Mouse (Mus musculus) adipose tissue, adult 10 weeks (tissue): ENCODE data around the gene Anks1b. TPM values are rescaled to one million over a fixed set of nuclear protein-coding genes. Genes with fewer than 3 reads are reported as not detected.

Experiments used
- polyA plus RNA-seq: library from polyadenylated mRNA; stranded (reverse); fragments of 350-450 nt; fragmentation: Illumina TruSeq; extraction: RNeasy Lipid Tissue Mini Kit (QIAGEN cat#74804); gene quantifications from one replicate; pipeline ENCODE4 v1.2.3, GENCODE M21; 2014; ENCODE audit warnings: low read depth, low replicate concordance

Anks1b gene
- 9.5 TPM for polyA plus RNA-seq

DNA sequence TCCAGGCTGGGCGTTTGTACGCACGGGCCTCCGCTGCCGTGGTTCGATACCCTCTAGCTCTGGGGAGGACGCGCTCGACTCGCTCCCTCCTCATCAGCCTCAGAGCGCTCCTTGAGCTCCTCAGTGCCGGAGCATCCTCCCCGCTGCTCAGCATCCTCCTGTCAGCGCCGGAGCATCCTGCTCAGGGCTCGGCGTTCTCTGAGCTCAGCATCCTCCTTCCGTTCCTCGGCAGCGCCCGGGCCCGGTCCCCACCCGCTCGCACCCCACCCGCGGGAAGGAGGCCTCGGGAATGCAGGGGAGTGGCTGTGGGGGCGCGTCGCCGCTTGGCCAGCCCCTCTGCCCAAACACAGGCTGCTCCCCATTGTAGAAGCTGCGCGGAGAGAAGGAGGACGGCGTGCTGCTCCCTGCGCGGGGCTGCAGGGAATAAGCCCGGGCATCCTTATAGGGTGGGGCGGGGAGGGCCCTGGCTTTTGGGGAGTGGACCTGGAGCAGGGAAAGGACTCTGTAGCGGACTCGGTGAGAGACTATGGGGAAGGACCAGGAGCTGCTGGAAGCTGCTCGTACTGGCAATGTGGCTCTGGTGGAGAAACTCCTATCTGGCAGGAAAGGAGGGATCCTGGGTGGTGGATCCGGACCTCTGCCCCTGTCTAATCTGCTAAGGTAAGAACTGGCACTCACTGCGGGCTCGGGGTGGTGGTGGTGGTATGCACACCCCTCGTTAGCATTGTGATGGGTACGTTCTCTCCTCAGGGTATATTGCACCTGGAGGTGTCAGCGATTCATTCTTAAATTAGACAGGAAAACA is at the start of gene Anks1b:
Gene Anks1b, plus strand, starts transcription at position 364 of the 805 bp plus-strand sequence.

Other genes starting within 250 kb of the Anks1b start
- 24.0 TPM for gene Scyl2, start 187.2 kb upstream of the Anks1b start, polyA plus RNA-seq
- gene Actr6, start 141.2 kb upstream of the Anks1b start, polyA plus RNA-seq: 17.0 TPM
- gene Uhrf1bp1l, start 128.5 kb upstream of the Anks1b start, polyA plus RNA-seq: 36.8 TPM